Comparison of ENCODE assay signal across 8 mouse cellular contexts in genomic region chr17:87446767-87447611, GRCm38 (mm10). TPM values are rescaled to one million over a fixed set of nuclear protein-coding genes. Genes with fewer than 3 reads are reported as not detected.
DNase-seq lines count a peak whose midpoint lies in the region; ATAC-seq and TF ChIP-seq lines count a peak whose summit lies in the region.

TSS of gene Calm2 (minus strand) at chr17:87446935.

- peak; percentile 91 for ATAC-seq in embryonic facial prominence, embryonic 15.5 days (ENCODE audit: insufficient number of reproducible peaks, low FRiP score, low TSS enrichment, low read depth)
- ATAC-seq in limb, embryonic 14.5 days (ENCODE audit: low FRiP score, low read depth): peak; percentile 94
- ATAC-seq in midbrain, postnatal 0 days (ENCODE audit: low FRiP score): peak; percentile 92

- H3K4me3 ChIP-seq in bone marrow, adult 2 months (replicated peaks; ENCODE audit: control insufficient read depth, low read depth, low read length): peak within 1 kb of the TSS; percentile 59
- H3K4me3 ChIP-seq in embryonic facial prominence, embryonic 15.5 days (replicated peaks): peak within 1 kb of the TSS; percentile 95
- peak within 1 kb of the TSS; percentile 86 for H3K4me3 ChIP-seq in limb, embryonic 14.5 days (replicated peaks; ENCODE audit: low read length)
- H3K4me3 ChIP-seq in midbrain, postnatal 0 days (ENCODE audit: low read depth, low read length): peak within 1 kb of the TSS; percentile 98

- peak within 1 kb of the TSS; percentile 97 for H3K27ac ChIP-seq in bone marrow, adult 2 months (ENCODE audit: control insufficient read depth, insufficient read depth, low read depth, low read length, poor library complexity)
- peak within 1 kb of the TSS; percentile 96 for H3K27ac ChIP-seq in embryonic facial prominence, embryonic 15.5 days (replicated peaks)
- H3K27ac ChIP-seq in limb, embryonic 14.5 days (replicated peaks; ENCODE audit: low read depth, low read length): peak within 1 kb of the TSS; percentile 97
- peak within 1 kb of the TSS; percentile 99 for H3K27ac ChIP-seq in midbrain, postnatal 0 days (ENCODE audit: low read depth, low read length)

- no peaks in the 10 kb centered on the region for H3K27me3 ChIP-seq in embryonic facial prominence, embryonic 15.5 days
- H3K27me3 ChIP-seq in limb, embryonic 14.5 days (ENCODE audit: control insufficient read depth, insufficient read depth, low read length): no peaks in the 10 kb centered on the region
- H3K27me3 ChIP-seq in midbrain, postnatal 0 days (ENCODE audit: insufficient read depth, low read length): no peaks in the 10 kb centered on the region

- peak; percentile 100 for TF ChIP-seq POLR2A in bone marrow, adult 2 months (IDR thresholded peaks at IDR 0.05; ENCODE audit: borderline replicate concordance, control insufficient read depth, low read depth, low read length)
- peak; percentile 100 for TF ChIP-seq POLR2A in limb, embryonic 14.5 days (IDR thresholded peaks at IDR 0.05; ENCODE audit: borderline replicate concordance, extremely low read depth, insufficient read depth, insufficient read length)

- H3K4me1 ChIP-seq in bone marrow, adult 2 months (ENCODE audit: control insufficient read depth, insufficient read depth, low read length): peaks cover 3% of the 10 kb centered on the region; the same call in 1 of the 2 replicates
- peaks cover 22% of the 10 kb centered on the region for H3K4me1 ChIP-seq in embryonic facial prominence, embryonic 15.5 days
- H3K4me1 ChIP-seq in limb, embryonic 14.5 days (ENCODE audit: control insufficient read depth, insufficient read depth, low read length): peaks cover 23% of the 10 kb centered on the region
- H3K4me1 ChIP-seq in midbrain, postnatal 0 days (ENCODE audit: insufficient read depth, low read length): 0 out of 2 replicates have a peak, but pooled peaks cover 7% of the 10 kb centered on the region

- DNase-seq in 416B (ENCODE audit: low read depth): peak; percentile 94
- peak; percentile 99 for DNase-seq in heart, adult 8-10 months (ENCODE audit: low spot score)
- DNase-seq in kidney, adult 9 months: peak; percentile 98
- peak; percentile 96 for DNase-seq in limb, embryonic 14.5 days (ENCODE audit: low spot score)
- peak; percentile 99 for DNase-seq in midbrain, postnatal 0 days (ENCODE audit: low spot score)
- peak; percentile 96 to 98 for DNase-seq in spleen, postnatal 14 days (ENCODE audit: low spot score in 2 of 2)

- peak within 1 kb of the TSS; percentile 96 for H3K9ac ChIP-seq in embryonic facial prominence, embryonic 15.5 days
- peak within 1 kb of the TSS; percentile 96 for H3K9ac ChIP-seq in limb, embryonic 14.5 days (ENCODE audit: low read depth, low read length, severe bottlenecking)
- H3K9ac ChIP-seq in midbrain, postnatal 0 days (replicated peaks; ENCODE audit: low read length, poor library complexity, severe bottlenecking): peak within 1 kb of the TSS; percentile 99

- peak; percentile 19; the same call in 1 of the 2 replicates for TF ChIP-seq CTCF in bone marrow, adult 2 months (IDR thresholded peaks at IDR 0.05; ENCODE audit: control insufficient read depth, insufficient read depth, low read length)
- TF ChIP-seq CTCF in midbrain, postnatal 0 days (IDR thresholded peaks at IDR 0.05): peak; percentile 50

- H3K36me3 ChIP-seq in embryonic facial prominence, embryonic 15.5 days: no peaks in the 10 kb centered on the region
- H3K36me3 ChIP-seq in limb, embryonic 14.5 days (ENCODE audit: control insufficient read depth, insufficient read depth, low read length): peaks cover 3% of the 10 kb centered on the region; the same call in 1 of the 2 replicates
- no peaks in the 10 kb centered on the region for H3K36me3 ChIP-seq in midbrain, postnatal 0 days (ENCODE audit: insufficient read depth, low read length)

- peak within 1 kb of the TSS; percentile 61 for H3K4me2 ChIP-seq in embryonic facial prominence, embryonic 15.5 days (replicated peaks)
- H3K4me2 ChIP-seq in limb, embryonic 14.5 days (replicated peaks; ENCODE audit: low read depth, low read length, severe bottlenecking): peak within 1 kb of the TSS; percentile 63
- peak within 1 kb of the TSS; percentile 57 for H3K4me2 ChIP-seq in midbrain, postnatal 0 days (ENCODE audit: low read depth, low read length, poor library complexity, severe bottlenecking)

- no peaks in the 10 kb centered on the region for H3K9me3 ChIP-seq in embryonic facial prominence, embryonic 15.5 days (replicated peaks)
- H3K9me3 ChIP-seq in limb, embryonic 14.5 days (ENCODE audit: control insufficient read depth, low read length): no peaks in the 10 kb centered on the region
- no peaks in the 10 kb centered on the region for H3K9me3 ChIP-seq in midbrain, postnatal 0 days (ENCODE audit: low read length)

- WGBS in bone marrow, adult 2 months: under 1% methylated on average over 69 of the region's 69 CpGs
- WGBS in embryonic facial prominence, embryonic 15.5 days: under 1% methylated on average over 69 of the region's 69 CpGs
- WGBS in limb, embryonic 14.5 days: 1% methylated on average over 49 of the region's 69 CpGs
- under 1% methylated on average over 62 of the region's 69 CpGs for WGBS in midbrain, postnatal 0 days

RNA-seq across cellular contexts. Expression of gene Calm2, which starts in this region (rescaled TPM):
- polyA plus RNA-seq in bone marrow, adult 2 months (2011; ENCODE audit: insufficient read depth, insufficient read length, low replicate concordance, missing spikeins): 210 and 304 TPM in 2 replicates
- polyA plus RNA-seq in embryonic facial prominence, embryonic 15.5 days (2015; fragmentation: Nextera tagmentation; extraction: Ambion mirVana): 878 and 898 TPM in 2 replicates
- total RNA-seq in heart, adult 8-10 months (2022): 100 to 1,000 TPM; 143 to 158 (median 147) TPM
- 385 and 537 TPM in 2 replicates for polyA plus RNA-seq in limb, embryonic 14.5 days (2012; rRNA removed)
- polyA plus RNA-seq in limb, embryonic 14.5 days (2014; fragmentation: Nextera tagmentation; extraction: Ambion mirVana): 933 and 956 TPM in 2 replicates
- 1,303 and 1,380 TPM in 2 replicates for total RNA-seq in midbrain, postnatal 0 days (2014; rRNA removed)
- 3,238 and 3,263 TPM in 2 replicates for polyA plus RNA-seq in midbrain, postnatal 0 days (2015; fragmentation: Nextera tagmentation; extraction: Ambion mirVana)

Comparison
In these comparisons a context has a peak if more than half of its experiments do, and no peak if none do; other contexts are left out.
1. Peak in every context shown above with its lines: DNase-seq, ATAC-seq, H3K4me3 ChIP-seq and H3K27ac ChIP-seq.